ENCODE assay signal across 8 mouse cellular contexts in genomic region chr11:6030650-6031049, GRCm38 (mm10). TPM values are rescaled to one million over a fixed set of nuclear protein-coding genes. Genes with fewer than 3 reads are reported as not detected.
DNase-seq lines count a peak whose midpoint lies in the region; ATAC-seq and TF ChIP-seq lines count a peak whose summit lies in the region.

No protein-coding gene starts in this region.

- TF ChIP-seq POLR2A in lung, adult 2 months (IDR thresholded peaks at IDR 0.05; ENCODE audit: borderline replicate concordance, extremely low read depth, low read depth, low read length), result no peak
- TF ChIP-seq POLR2A in brain, embryonic 14.5 days (IDR thresholded peaks at IDR 0.05; ENCODE audit: borderline replicate concordance, extremely low read depth, insufficient read depth, insufficient read length, poor library complexity, severe bottlenecking), result no peak
- TF ChIP-seq POLR2A in kidney, adult 2 months (IDR thresholded peaks at IDR 0.05; ENCODE audit: low read depth, low read length), result no peak

- no peaks in the 10 kb centered on the region for H3K4me1 ChIP-seq in lung, embryonic 14.5 days (ENCODE audit: insufficient read depth)
- H3K4me1 ChIP-seq in lung, adult 2 months (ENCODE audit: control insufficient read depth, insufficient read depth, low read length), result no peaks in the 10 kb centered on the region
- H3K4me1 ChIP-seq in forebrain, embryonic 16.5 days (replicated peaks; ENCODE audit: control insufficient read depth, insufficient read depth, low read length), result peaks cover 28% of the 10 kb centered on the region
- H3K4me1 ChIP-seq in kidney, adult 2 months (ENCODE audit: control insufficient read depth, insufficient read depth, low read length), result no peaks in the 10 kb centered on the region

- WGBS in lung, embryonic 14.5 days, result 85% methylated on average over 5 of the region's 6 CpGs
- 82% methylated on average over 6 of the region's 6 CpGs for WGBS in lung, adult 2 months
- 67% methylated on average over 6 of the region's 6 CpGs for WGBS in forebrain, embryonic 16.5 days
- 81% methylated on average over 6 of the region's 6 CpGs for WGBS in kidney, adult 2 months

- TF ChIP-seq CTCF in lung, embryonic 14.5 days (IDR thresholded peaks at IDR 0.05; ENCODE audit: low read depth), result no peak
- TF ChIP-seq CTCF in lung, adult 2 months (IDR thresholded peaks at IDR 0.05; ENCODE audit: insufficient read depth, low read length), result no peak
- no peak for TF ChIP-seq CTCF in brain, embryonic 14.5 days (IDR thresholded peaks at IDR 0.05; ENCODE audit: borderline replicate concordance, extremely low read depth, insufficient read depth, insufficient read length)
- TF ChIP-seq CTCF in kidney, adult 2 months (conservative IDR thresholded peaks at IDR 0.05; ENCODE audit: insufficient read depth, insufficient read length, low read depth, low read length), result no peak

- no peaks in the 10 kb centered on the region for H3K36me3 ChIP-seq in lung, embryonic 14.5 days (ENCODE audit: insufficient read depth)
- no peaks in the 10 kb centered on the region for H3K36me3 ChIP-seq in forebrain, embryonic 16.5 days (ENCODE audit: control insufficient read depth, insufficient read depth)
- H3K36me3 ChIP-seq in kidney, adult 2 months (ENCODE audit: control insufficient read depth, insufficient read depth, low read length), result no peaks in the 10 kb centered on the region

- H3K27me3 ChIP-seq in lung, embryonic 14.5 days (ENCODE audit: insufficient read depth, low read length), result no peaks in the 10 kb centered on the region
- no peaks in the 10 kb centered on the region for H3K27me3 ChIP-seq in forebrain, embryonic 16.5 days (replicated peaks; ENCODE audit: control insufficient read depth, insufficient read depth, low read length)
- H3K27me3 ChIP-seq in kidney, adult 2 months (replicated peaks; ENCODE audit: control insufficient read depth, insufficient read depth, low read length), result no peaks in the 10 kb centered on the region

- H3K4me3 ChIP-seq in lung, embryonic 14.5 days (ENCODE audit: low read depth, low read length), result no peak overlapping the region
- H3K4me3 ChIP-seq in lung, adult 2 months (replicated peaks; ENCODE audit: extremely low read depth, low read depth, low read length), result no peak overlapping the region
- H3K4me3 ChIP-seq in forebrain, embryonic 16.5 days (replicated peaks; ENCODE audit: low read length), result no peak overlapping the region
- H3K4me3 ChIP-seq in kidney, adult 2 months (ENCODE audit: insufficient read depth, low read depth, low read length), result no peak overlapping the region

- H3K4me2 ChIP-seq in lung, embryonic 14.5 days, result no peak overlapping the region
- H3K4me2 ChIP-seq in forebrain, embryonic 16.5 days (ENCODE audit: low read length), result no peak overlapping the region

- ATAC-seq in lung, embryonic 14.5 days (ENCODE audit: insufficient read depth), result no peak
- ATAC-seq in forebrain, embryonic 16.5 days, result peak; percentile 89

- peak; percentile 48 for DNase-seq in lung, embryonic 14.5 days
- no peak for DNase-seq in lung, adult 2 months
- peak; percentile 88 for DNase-seq in brain, embryonic 14.5 days (ENCODE audit: low read depth)
- peak; percentile 73 to 80 for DNase-seq in layer of hippocampus, adult 18-20 months (ENCODE audit: low spot score in 2 of 2)
- DNase-seq in right cerebral cortex, postnatal 36 days (ENCODE audit: low spot score in 2 of 2), result peak; percentile 67 to 79
- DNase-seq in spleen, adult 12 weeks (ENCODE audit: low spot score), result no peak
- no peak for DNase-seq in kidney, adult 2 months

- H3K9ac ChIP-seq in lung, embryonic 14.5 days, result no peak overlapping the region
- no peak overlapping the region; the same call in 1 of the 2 replicates for H3K9ac ChIP-seq in forebrain, embryonic 16.5 days (replicated peaks; ENCODE audit: low read depth, low read length)

- no peak overlapping the region for H3K27ac ChIP-seq in lung, embryonic 14.5 days (ENCODE audit: low read depth)
- H3K27ac ChIP-seq in forebrain, embryonic 16.5 days (ENCODE audit: low read length), result peak overlapping the region; percentile 78
- H3K27ac ChIP-seq in kidney, adult 2 months (ENCODE audit: insufficient read depth, low read depth, low read length), result no peak overlapping the region

- H3K9me3 ChIP-seq in lung, embryonic 14.5 days (ENCODE audit: low read depth, low read length), result no peaks in the 10 kb centered on the region
- no peaks in the 10 kb centered on the region for H3K9me3 ChIP-seq in forebrain, embryonic 16.5 days (ENCODE audit: control insufficient read depth, low read length)

RNA-seq across cellular contexts. Expression of gene Camk2b, which starts 35.5 kb away (rescaled TPM):
- 0.41 and 0.59 TPM in 2 replicates for polyA plus RNA-seq in lung, embryonic 14.5 days (2014; fragmentation: Nextera tagmentation; extraction: Ambion mirVana)
- 13.8 and 17.8 TPM in 2 replicates for polyA plus RNA-seq in lung, adult 2 months (2012; rRNA removed)
- 87.5 and 126 TPM in 2 replicates for polyA plus RNA-seq in brain, embryonic 14.5 days (2012; rRNA removed)
- 163 and 171 TPM in 2 replicates for polyA plus RNA-seq in forebrain, embryonic 16.5 days (2015; fragmentation: Nextera tagmentation; extraction: Ambion mirVana)
- total RNA-seq in layer of hippocampus, adult 18-20 months (2021), result 1,000 to 10,000 TPM; 1,052 to 1,163 TPM
- 5.1 and 6.2 TPM in 2 replicates for polyA plus RNA-seq in kidney, adult 2 months (2012; rRNA removed)

Comparison
In these comparisons a context has a peak if more than half of its experiments do, and no peak if none do; other contexts are left out.
1. DNase-seq: peak in lung, embryonic 14.5 days (single experiment), brain, embryonic 14.5 days (single experiment), layer of hippocampus, adult 18-20 months (2 of 2) and right cerebral cortex, postnatal 36 days (2 of 2); none in lung, adult 2 months (single experiment), spleen, adult 12 weeks (single experiment) and kidney, adult 2 months (single experiment).